24 mouse cellular contexts compared by ENCODE assay signal in genomic region chr13:24625071-24625470, GRCm38 (mm10). TPM values are rescaled to one million over a fixed set of nuclear protein-coding genes. Genes with fewer than 3 reads are reported as not detected.
A peak's percentile ranks its signal among the peaks of the same experiment; 100 is the strongest.
DNase-seq lines count a peak whose midpoint lies in the region; ATAC-seq lines count a peak whose summit lies in the region.
"Had no signal": no experiment of that assay in that cellular context is flagged by ENCODE, and none has a peak within 500 bp of the region (broad histone marks: within the 10 kb centered on the region; RNA-seq: fewer than 3 reads in every experiment).

No protein-coding gene starts in this region.

- ATAC-seq in forebrain, embryonic 14.5 days = no peak
- no peak for ATAC-seq in forebrain, embryonic 11.5 days (replicated peaks; ENCODE audit: low FRiP score)
- ATAC-seq in hindbrain, embryonic 14.5 days (ENCODE audit: low FRiP score) = peak; percentile 31; the same call in 1 of the 2 replicates
- peak; percentile 34 for ATAC-seq in midbrain, embryonic 13.5 days
- ATAC-seq: CD4-positive, CD25-positive, alpha-beta regulatory T cell, adult 4 months; intestine, embryonic 15.5 days; liver, postnatal 0 days; Patski had no signal

- 0 out of 2 replicates have a peak overlapping the region, but pooled peaks have one; percentile 14 for H3K27ac ChIP-seq in forebrain, embryonic 14.5 days (ENCODE audit: low read depth, low read length)
- H3K27ac ChIP-seq in forebrain, embryonic 11.5 days (ENCODE audit: low read depth, low read length) = no peak overlapping the region
- H3K27ac ChIP-seq in hindbrain, embryonic 14.5 days = peak overlapping the region; percentile 49; the same call in 1 of the 2 replicates
- peak overlapping the region; percentile 40; the same call in 1 of the 2 replicates for H3K27ac ChIP-seq in midbrain, embryonic 13.5 days
- H3K27ac ChIP-seq: intestine, embryonic 15.5 days; left cerebral cortex, adult 2 months; limb, embryonic 10.5 days; stomach, embryonic 15.5 days had no signal

- no peak overlapping the region for H3K9ac ChIP-seq in forebrain, embryonic 14.5 days (ENCODE audit: low read length)
- H3K9ac ChIP-seq in forebrain, embryonic 11.5 days (ENCODE audit: low read length) = no peak overlapping the region
- no peak overlapping the region for H3K9ac ChIP-seq in hindbrain, embryonic 14.5 days
- no peak overlapping the region for H3K9ac ChIP-seq in midbrain, embryonic 13.5 days (replicated peaks)
- H3K9ac ChIP-seq: intestine, embryonic 15.5 days; liver, postnatal 0 days; stomach, embryonic 15.5 days had no signal

- WGBS in forebrain, embryonic 14.5 days = 38% methylated on average over 5 of the region's 5 CpGs
- WGBS in forebrain, embryonic 11.5 days = 65% methylated on average over 5 of the region's 5 CpGs
- WGBS in hindbrain, embryonic 14.5 days = 13% methylated on average over 5 of the region's 5 CpGs
- 18% methylated on average over 5 of the region's 5 CpGs for WGBS in midbrain, embryonic 13.5 days

- H3K9me3 ChIP-seq in forebrain, embryonic 14.5 days (replicated peaks; ENCODE audit: control insufficient read depth, low read length) = no peaks in the 10 kb centered on the region
- no peaks in the 10 kb centered on the region for H3K9me3 ChIP-seq in forebrain, embryonic 11.5 days (ENCODE audit: control insufficient read depth, low read length)
- H3K9me3 ChIP-seq in hindbrain, embryonic 14.5 days (ENCODE audit: control insufficient read depth, low read length) = no peaks in the 10 kb centered on the region
- H3K9me3 ChIP-seq in midbrain, embryonic 13.5 days = no peaks in the 10 kb centered on the region
- H3K9me3 ChIP-seq: intestine, embryonic 15.5 days; limb, embryonic 10.5 days; stomach, embryonic 15.5 days had no signal

- no peaks in the 10 kb centered on the region for H3K36me3 ChIP-seq in forebrain, embryonic 14.5 days (ENCODE audit: control insufficient read depth, insufficient read depth, low read length)
- no peaks in the 10 kb centered on the region for H3K36me3 ChIP-seq in forebrain, embryonic 11.5 days (ENCODE audit: control insufficient read depth, insufficient read depth, low read length)
- no peaks in the 10 kb centered on the region for H3K36me3 ChIP-seq in hindbrain, embryonic 14.5 days (replicated peaks; ENCODE audit: control insufficient read depth, insufficient read depth)
- no peaks in the 10 kb centered on the region for H3K36me3 ChIP-seq in midbrain, embryonic 13.5 days
- H3K36me3 ChIP-seq: intestine, embryonic 15.5 days; limb, embryonic 10.5 days; stomach, embryonic 15.5 days had no signal

- H3K4me1 ChIP-seq in forebrain, embryonic 14.5 days (ENCODE audit: control insufficient read depth, insufficient read depth, low read length) = peaks cover 16% of the 10 kb centered on the region
- peaks cover 5% of the 10 kb centered on the region; the same call in 1 of the 2 replicates for H3K4me1 ChIP-seq in forebrain, embryonic 11.5 days (replicated peaks; ENCODE audit: control insufficient read depth, insufficient read depth, low read length)
- H3K4me1 ChIP-seq in hindbrain, embryonic 14.5 days (replicated peaks; ENCODE audit: control insufficient read depth, insufficient read depth, low read length) = peaks cover 17% of the 10 kb centered on the region
- peaks cover 34% of the 10 kb centered on the region for H3K4me1 ChIP-seq in midbrain, embryonic 13.5 days (replicated peaks)
- H3K4me1 ChIP-seq: intestine, embryonic 15.5 days; stomach, embryonic 15.5 days had no signal

- no peak overlapping the region for H3K4me2 ChIP-seq in forebrain, embryonic 14.5 days (ENCODE audit: low read length)
- H3K4me2 ChIP-seq in forebrain, embryonic 11.5 days (ENCODE audit: low read depth, low read length, severe bottlenecking) = no peak overlapping the region
- H3K4me2 ChIP-seq in hindbrain, embryonic 14.5 days (replicated peaks) = no peak overlapping the region
- no peak overlapping the region for H3K4me2 ChIP-seq in midbrain, embryonic 13.5 days (replicated peaks)
- H3K4me2 ChIP-seq: intestine, embryonic 15.5 days; stomach, embryonic 15.5 days had no signal

- H3K27me3 ChIP-seq in forebrain, embryonic 14.5 days (replicated peaks; ENCODE audit: control insufficient read depth, insufficient read depth, low read length) = no peaks in the 10 kb centered on the region
- no peaks in the 10 kb centered on the region for H3K27me3 ChIP-seq in forebrain, embryonic 11.5 days (ENCODE audit: control insufficient read depth, insufficient read depth, low read length)
- no peaks in the 10 kb centered on the region for H3K27me3 ChIP-seq in hindbrain, embryonic 14.5 days (ENCODE audit: control insufficient read depth, insufficient read depth, low read length)
- H3K27me3 ChIP-seq in midbrain, embryonic 13.5 days = no peaks in the 10 kb centered on the region
- H3K27me3 ChIP-seq: intestine, embryonic 15.5 days; Patski; stomach, embryonic 15.5 days had no signal

- DNase-seq in forebrain, embryonic 14.5 days (ENCODE audit: low spot score) = no peak
- DNase-seq in forebrain, embryonic 11.5 days (ENCODE audit: low spot score) = no peak
- DNase-seq in brain, adult 2 months (ENCODE audit: low read depth, low spot score) = peak; percentile 32
- no peak for DNase-seq in hindbrain, embryonic 14.5 days (ENCODE audit: low spot score)
- no peak for DNase-seq in cerebellum, adult 11-12 months
- DNase-seq in yolk sac, embryonic 10.5 days (ENCODE audit: low spot score) = no peak
- DNase-seq in c-Kit-positive CD71-positive TER-119-positive erythroid progenitor cells, embryonic 14.5 days (ENCODE audit: low spot score) = no peak
- DNase-seq: adrenal gland, postnatal 10 days; cerebellum, adult 2 months; cerebellum, postnatal 36 days; gastrocnemius, postnatal 10 days; heart, adult 18-20 months; heart, postnatal 36 days; kidney, postnatal 36 days; liver, postnatal 0 days; right cerebral cortex, postnatal 25 days; thymus, adult 2 months had no signal

- H3K4me3 ChIP-seq in forebrain, embryonic 14.5 days (ENCODE audit: low read depth, low read length) = no peak overlapping the region
- no peak overlapping the region for H3K4me3 ChIP-seq in forebrain, embryonic 11.5 days (ENCODE audit: low read depth, low read length)
- H3K4me3 ChIP-seq in hindbrain, embryonic 14.5 days (replicated peaks; ENCODE audit: low read length) = no peak overlapping the region
- H3K4me3 ChIP-seq in midbrain, embryonic 13.5 days (replicated peaks) = no peak overlapping the region
- H3K4me3 ChIP-seq: intestine, embryonic 15.5 days; left cerebral cortex, adult 2 months; limb, embryonic 10.5 days; stomach, embryonic 15.5 days had no signal

RNA-seq across cellular contexts. Expression of gene Ripor2, which starts 43.1 kb away (rescaled TPM):
- 16.9 and 21.0 TPM in 2 replicates for polyA plus RNA-seq in forebrain, embryonic 14.5 days (2014; fragmentation: Nextera tagmentation; extraction: Ambion mirVana)
- 7.3 and 9.5 TPM in 2 replicates for polyA plus RNA-seq in forebrain, embryonic 11.5 days (2014; fragmentation: Nextera tagmentation; extraction: Ambion mirVana)
- polyA plus RNA-seq in hindbrain, embryonic 14.5 days (2014; fragmentation: Nextera tagmentation; extraction: Ambion mirVana) = 21.9 and 25.9 TPM in 2 replicates
- 22.3 and 29.1 TPM in 2 replicates for polyA plus RNA-seq in midbrain, embryonic 13.5 days (2015; fragmentation: Nextera tagmentation; extraction: Ambion mirVana)

Comparison
In these comparisons a context has a peak if more than half of its experiments do, and no peak if none do; other contexts are left out.
1. ATAC-seq: peak in hindbrain, embryonic 14.5 days (single experiment) and midbrain, embryonic 13.5 days (single experiment); none in forebrain, embryonic 14.5 days (single experiment) and forebrain, embryonic 11.5 days (single experiment).